Mouse (Mus musculus) testis, adult 2 months (tissue): Measurements from ENCODE around the gene Samd11.

Source experiments
- CTCF ChIP-seq: fragments of 200-500 bp; IDR thresholded peaks from 2 replicates; pipeline ENCODE4 v1.5.1; 2012; ENCODE audit warnings: low read depth, mild to moderate bottlenecking, inconsistent platforms, low read length, moderate library complexity; ENCODE audit not compliant: control insufficient read depth, insufficient read depth, insufficient replicate concordance
- POLR2A ChIP-seq: fragments of 200-500 bp; IDR thresholded peaks from 2 replicates; pipeline ENCODE4 v1.6.1; 2012; ENCODE audit warnings: low read depth, mild to moderate bottlenecking, inconsistent platforms, low read length, moderate library complexity; ENCODE audit not compliant: control insufficient read depth

DNA sequence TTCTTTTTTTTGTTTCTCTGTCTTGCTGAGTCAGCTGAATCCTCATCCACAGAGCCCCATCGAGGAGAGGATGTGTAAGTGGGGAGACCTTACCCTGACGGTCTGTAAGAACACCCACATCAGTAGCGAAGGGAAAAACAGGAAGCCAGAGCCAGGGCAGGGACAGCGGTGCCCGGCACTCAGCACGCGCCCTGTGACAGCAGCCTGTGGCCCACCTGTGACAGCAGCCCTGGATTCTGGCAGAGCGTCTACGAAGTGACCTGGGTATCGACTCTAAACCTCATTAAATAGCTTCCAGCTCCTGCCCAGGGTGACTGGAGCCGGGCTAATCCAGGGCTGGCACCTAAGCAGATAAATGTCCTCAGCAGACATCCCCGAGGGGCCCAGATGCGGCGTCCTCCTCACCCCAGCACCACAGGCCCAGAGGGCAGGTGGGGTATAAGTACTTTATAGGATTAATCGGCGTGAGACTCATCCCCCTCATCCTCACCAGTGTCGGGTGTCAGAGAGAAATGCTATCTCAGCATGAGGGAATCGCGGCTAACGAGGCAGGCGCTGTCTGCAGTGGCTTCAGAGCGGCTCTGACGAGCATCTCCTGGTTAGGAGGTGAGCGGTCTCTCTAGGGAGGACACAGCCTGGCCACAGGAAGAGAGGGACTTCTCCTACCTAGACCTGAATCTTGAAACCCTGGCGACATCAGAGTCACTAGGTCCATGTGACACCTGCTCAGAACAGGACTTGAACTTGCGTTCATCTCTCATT lies at the start of gene Samd11:
- no peak for TF ChIP-seq POLR2A
- TF ChIP-seq CTCF, result no peak
